Mouse (Mus musculus): Measurements from ENCODE around the gene Sipa1l2. TPM values are rescaled to one million over a fixed set of nuclear protein-coding genes. Genes with fewer than 3 reads are reported as not detected.

The Sipa1l2 gene
- polyA plus RNA-seq, 1 experiment from 2014 or later: 32.8 TPM

- Histone ChIP-seq H3K9ac (0 out of 2 replicates have a peak overlapping the region, but pooled peaks have one; percentile 28), H3K36me3 (no peaks in the 10 kb centered on the region), H3K4me3 (no peak overlapping the region), H3K27ac (ENCODE audit: poor library complexity, severe bottlenecking) (no peak overlapping the region), H3K9me3 (replicated peaks) (no peaks in the 10 kb centered on the region), H3K27me3 (replicated peaks) (no peaks in the 10 kb centered on the region), H3K4me2 (no peak overlapping the region), H3K4me1 (replicated peaks) (peaks cover 24% of the 10 kb centered on the region)
- 68% methylated on average over 8 of the region's 8 CpGs for WGBS
- peak; percentile 29; the same call in 1 of the 2 replicates for ATAC-seq (ENCODE audit: insufficient number of reproducible peaks, low FRiP score)
Measured at GRCm38 (mm10) chr8:125604817-125605512, 35.4 kb upstream of the Sipa1l2 start.

- no peaks in the 10 kb centered on the region for H3K9me3 ChIP-seq (replicated peaks)
- H3K4me3 ChIP-seq: no peak overlapping the region
- no peak for ATAC-seq (ENCODE audit: insufficient number of reproducible peaks, low FRiP score)
- H3K27ac ChIP-seq (ENCODE audit: poor library complexity, severe bottlenecking): no peak overlapping the region
- no peak overlapping the region for H3K4me2 ChIP-seq
- WGBS: 88% methylated on average over 18 of the region's 18 CpGs
- H3K27me3 ChIP-seq (replicated peaks): no peaks in the 10 kb centered on the region
- 0 out of 2 replicates have a peak overlapping the region, but pooled peaks have one; percentile 28 for H3K9ac ChIP-seq
- no peaks in the 10 kb centered on the region for H3K36me3 ChIP-seq
- peaks cover 25% of the 10 kb centered on the region for H3K4me1 ChIP-seq (replicated peaks)
Measured at GRCm38 (mm10) chr8:125604213-125604816, 34.7 kb upstream of the Sipa1l2 start.

- Histone ChIP-seq H3K4me3 (no peak overlapping the region), H3K27me3 (replicated peaks) (no peaks in the 10 kb centered on the region), H3K9me3 (replicated peaks) (no peaks in the 10 kb centered on the region), H3K36me3 (no peaks in the 10 kb centered on the region), H3K27ac (ENCODE audit: poor library complexity, severe bottlenecking) (no peak overlapping the region), H3K9ac (no peak overlapping the region), H3K4me1 (replicated peaks) (peaks cover 25% of the 10 kb centered on the region), H3K4me2 (no peak overlapping the region)
- no peak for ATAC-seq (ENCODE audit: insufficient number of reproducible peaks, low FRiP score)
- WGBS: 74% methylated on average over 8 of the region's 8 CpGs
Measured at GRCm38 (mm10) chr8:125603312-125603840, 33.8 kb upstream of the Sipa1l2 start.

- H3K9me3 ChIP-seq (replicated peaks): no peaks in the 10 kb centered on the region
- H3K9ac ChIP-seq: no peak overlapping the region
- H3K4me3 ChIP-seq: no peak overlapping the region
- 77% methylated on average over 12 of the region's 12 CpGs for WGBS
- H3K4me2 ChIP-seq: no peak overlapping the region
- no peak for ATAC-seq (ENCODE audit: insufficient number of reproducible peaks, low FRiP score)
- H3K4me1 ChIP-seq (replicated peaks): peaks cover 22% of the 10 kb centered on the region
- H3K36me3 ChIP-seq: no peaks in the 10 kb centered on the region
- H3K27ac ChIP-seq (ENCODE audit: poor library complexity, severe bottlenecking): no peak overlapping the region
- no peaks in the 10 kb centered on the region for H3K27me3 ChIP-seq (replicated peaks)
Measured at GRCm38 (mm10) chr8:125600033-125600686, 30.6 kb upstream of the Sipa1l2 start.

- Histone ChIP-seq H3K27me3 (replicated peaks) (no peaks in the 10 kb centered on the region), H3K9ac (no peak overlapping the region), H3K36me3 (no peaks in the 10 kb centered on the region), H3K4me1 (replicated peaks) (peaks cover 10% of the 10 kb centered on the region), H3K27ac (ENCODE audit: poor library complexity, severe bottlenecking) (no peak overlapping the region), H3K4me2 (no peak overlapping the region), H3K9me3 (replicated peaks) (no peaks in the 10 kb centered on the region), H3K4me3 (no peak overlapping the region)
- ATAC-seq (ENCODE audit: insufficient number of reproducible peaks, low FRiP score): no peak
- 59% methylated on average over 17 of the region's 17 CpGs for WGBS
Measured at GRCm38 (mm10) chr8:125595571-125596508, 26.2 kb upstream of the Sipa1l2 start.

GRCm38 (mm10) chr8:125590363-125590762 lies 20.8 kb upstream of the Sipa1l2 start:
- Histone ChIP-seq H3K9ac (no peak overlapping the region), H3K9me3 (replicated peaks) (no peaks in the 10 kb centered on the region)
- WGBS: 64% methylated on average over 3 of the region's 3 CpGs

GRCm38 (mm10) chr8:125586587-125586986 lies 17.0 kb upstream of the Sipa1l2 start:
- H3K36me3 ChIP-seq: no peaks in the 10 kb centered on the region
- no peak overlapping the region for H3K9ac ChIP-seq
- no peak for ATAC-seq (ENCODE audit: insufficient number of reproducible peaks, low FRiP score)
- peaks cover 7% of the 10 kb centered on the region for H3K4me1 ChIP-seq (replicated peaks)
- no peak overlapping the region for H3K4me3 ChIP-seq
- H3K9me3 ChIP-seq (replicated peaks): no peaks in the 10 kb centered on the region
- no peaks in the 10 kb centered on the region for H3K27me3 ChIP-seq (replicated peaks)
- no peak overlapping the region for H3K27ac ChIP-seq (ENCODE audit: poor library complexity, severe bottlenecking)
- H3K4me2 ChIP-seq: no peak overlapping the region
- WGBS: 84% methylated on average over 7 of the region's 7 CpGs

More at GRCm38 (mm10) chr8:125590363-125590762, 20.8 kb upstream of the Sipa1l2 start:
- no peak for ATAC-seq (ENCODE audit: insufficient number of reproducible peaks, low FRiP score)
- Histone ChIP-seq H3K4me1 (replicated peaks) (no peaks in the 10 kb centered on the region), H3K4me3 (no peak overlapping the region), H3K4me2 (no peak overlapping the region), H3K36me3 (no peaks in the 10 kb centered on the region), H3K27me3 (replicated peaks) (no peaks in the 10 kb centered on the region), H3K27ac (ENCODE audit: poor library complexity, severe bottlenecking) (no peak overlapping the region)

GRCm38 (mm10) chr8:125584276-125584675 lies 14.7 kb upstream of the Sipa1l2 start:
- Histone ChIP-seq H3K36me3 (no peaks in the 10 kb centered on the region), H3K9me3 (replicated peaks) (no peaks in the 10 kb centered on the region), H3K9ac (no peak overlapping the region), H3K27me3 (replicated peaks) (no peaks in the 10 kb centered on the region), H3K4me3 (no peak overlapping the region), H3K4me2 (no peak overlapping the region), H3K27ac (ENCODE audit: poor library complexity, severe bottlenecking) (no peak overlapping the region), H3K4me1 (replicated peaks) (peaks cover 7% of the 10 kb centered on the region)
- ATAC-seq (ENCODE audit: insufficient number of reproducible peaks, low FRiP score): no peak
- 48% methylated on average over 3 of the region's 3 CpGs for WGBS

GRCm38 (mm10) chr8:125580426-125580825 lies 10.8 kb upstream of the Sipa1l2 start:
- H3K36me3 ChIP-seq: no peaks in the 10 kb centered on the region
- H3K27me3 ChIP-seq (replicated peaks): no peaks in the 10 kb centered on the region
- no peak for ATAC-seq (ENCODE audit: insufficient number of reproducible peaks, low FRiP score)
- H3K4me3 ChIP-seq: no peak overlapping the region
- H3K4me2 ChIP-seq: no peak overlapping the region
- 87% methylated on average over 5 of the region's 5 CpGs for WGBS
- peaks cover 7% of the 10 kb centered on the region for H3K4me1 ChIP-seq (replicated peaks)
- H3K9ac ChIP-seq: no peak overlapping the region
- H3K9me3 ChIP-seq (replicated peaks): peaks cover 10% of the 10 kb centered on the region
- no peak overlapping the region for H3K27ac ChIP-seq (ENCODE audit: poor library complexity, severe bottlenecking)

GRCm38 (mm10) chr8:125576127-125576526 lies 6.5 kb upstream of the Sipa1l2 start:
- no peak overlapping the region for H3K4me2 ChIP-seq
- H3K9me3 ChIP-seq (replicated peaks): peaks cover 10% of the 10 kb centered on the region
- ATAC-seq (ENCODE audit: insufficient number of reproducible peaks, low FRiP score): no peak
- no peaks in the 10 kb centered on the region for H3K4me1 ChIP-seq (replicated peaks)
- 70% methylated on average over 4 of the region's 4 CpGs for WGBS
- H3K9ac ChIP-seq: no peak overlapping the region
- no peak overlapping the region for H3K27ac ChIP-seq (ENCODE audit: poor library complexity, severe bottlenecking)
- H3K36me3 ChIP-seq: no peaks in the 10 kb centered on the region
- H3K27me3 ChIP-seq (replicated peaks): no peaks in the 10 kb centered on the region
- no peak overlapping the region for H3K4me3 ChIP-seq
